Mouse (Mus musculus) embryonic facial prominence, embryonic 10.5 days (tissue): ENCODE measurements around the gene Rnf145. TPM values are rescaled to one million over a fixed set of nuclear protein-coding genes. Genes with fewer than 3 reads are reported as not detected.
A peak's percentile ranks its signal among the peaks of the same experiment; 100 is the strongest.

Experiments used
- DNase-seq: peaks from one replicate; pipeline ENCODE4 v3.0.0-alpha.2; 2017; ENCODE audit warnings: low spot score
- H3K27ac ChIP-seq: fragments of 300-500 bp; sonication (generic); replicated peaks from 2 replicates; pipeline ENCODE4 v1.5.1; 2016; ENCODE audit warnings: mild to moderate bottlenecking
- H3K27me3 ChIP-seq: fragments of 300-500 bp; sonication (generic); replicated peaks from 2 replicates; pipeline ENCODE4 v1.6.1; 2016; ENCODE audit warnings: low read depth, mild to moderate bottlenecking; ENCODE audit not compliant: poor library complexity, severe bottlenecking
- H3K36me3 ChIP-seq: fragments of 300-500 bp; sonication (generic); replicated peaks from 2 replicates; pipeline ENCODE4 v1.6.1; 2016; ENCODE audit warnings: mild to moderate bottlenecking, moderate library complexity
- H3K4me1 ChIP-seq: fragments of 300-500 bp; sonication (generic); 2 replicates; pipeline ENCODE4 v1.6.1; 2016
- H3K4me3 ChIP-seq: fragments of 300-500 bp; sonication (generic); 2 replicates; pipeline ENCODE4 v1.5.1; 2016; ENCODE audit warnings: mild to moderate bottlenecking, moderate library complexity
- H3K9me3 ChIP-seq: fragments of 300-500 bp; sonication (generic); 2 replicates; pipeline ENCODE4 v1.6.1; 2016; ENCODE audit warnings: mild to moderate bottlenecking
- WGBS: fragments of 180-500 bp; shearing (Covaris S2); methylation state at CpG from one replicate; pipeline ENCODE4 v1.1.7; 2016; 5-methylcytosine and 5-hydroxymethylcytosine counted together
- polyA plus RNA-seq: library from polyadenylated mRNA; unstranded; fragments of >200 nt; fragmentation: Nextera tagmentation; extraction: Ambion mirVana; gene quantifications from 2 replicates; pipeline ENCODE4 v1.2.1, GENCODE M21; 2016

Rnf145 gene
- polyA plus RNA-seq, 1 experiment from 2014 or later = 87.3 TPM

DNA sequence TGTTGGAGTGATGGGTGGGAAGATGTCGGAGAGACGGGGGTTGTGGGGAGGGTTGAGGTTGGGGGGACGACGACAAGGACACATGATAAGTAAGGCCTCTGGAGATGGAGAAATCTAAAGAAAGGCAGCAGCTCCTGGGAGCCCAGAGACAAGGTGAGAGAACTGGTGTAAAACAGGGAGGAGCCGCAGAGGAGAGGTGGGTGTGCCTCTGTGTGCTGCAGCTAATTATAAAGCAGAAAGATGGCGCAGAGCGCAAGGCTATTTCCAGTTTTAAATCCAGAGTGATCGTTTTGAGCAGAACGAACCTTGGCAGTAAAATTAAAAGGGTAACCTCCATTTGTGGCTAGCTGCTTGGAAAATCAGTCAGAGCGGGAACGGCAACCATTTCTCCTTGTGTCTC lies 12.1 kb downstream of the Rnf145 start:
- H3K36me3 ChIP-seq = peaks cover 100% of the 10 kb centered on the region
- 93% methylated on average over 11 of the region's 11 CpGs for WGBS
- no peak overlapping the region for H3K27ac ChIP-seq
- no peaks in the 10 kb centered on the region for H3K9me3 ChIP-seq
- H3K4me3 ChIP-seq = no peak overlapping the region
- H3K27me3 ChIP-seq = no peaks in the 10 kb centered on the region
- DNase-seq = no peak
- H3K4me1 ChIP-seq = no peaks in the 10 kb centered on the region

- Histone ChIP-seq H3K27me3 (no peaks in the 10 kb centered on the region), H3K4me1 (no peaks in the 10 kb centered on the region), H3K9me3 (no peaks in the 10 kb centered on the region), H3K27ac (no peak overlapping the region), H3K36me3 (peaks cover 98% of the 10 kb centered on the region), H3K4me3 (no peak overlapping the region)
- no peak for DNase-seq
- 88% methylated on average over 4 of the region's 4 CpGs for WGBS
Measured at GRCm38 (mm10) chr11:44531617-44532016, 12.9 kb downstream of the Rnf145 start.

DNA sequence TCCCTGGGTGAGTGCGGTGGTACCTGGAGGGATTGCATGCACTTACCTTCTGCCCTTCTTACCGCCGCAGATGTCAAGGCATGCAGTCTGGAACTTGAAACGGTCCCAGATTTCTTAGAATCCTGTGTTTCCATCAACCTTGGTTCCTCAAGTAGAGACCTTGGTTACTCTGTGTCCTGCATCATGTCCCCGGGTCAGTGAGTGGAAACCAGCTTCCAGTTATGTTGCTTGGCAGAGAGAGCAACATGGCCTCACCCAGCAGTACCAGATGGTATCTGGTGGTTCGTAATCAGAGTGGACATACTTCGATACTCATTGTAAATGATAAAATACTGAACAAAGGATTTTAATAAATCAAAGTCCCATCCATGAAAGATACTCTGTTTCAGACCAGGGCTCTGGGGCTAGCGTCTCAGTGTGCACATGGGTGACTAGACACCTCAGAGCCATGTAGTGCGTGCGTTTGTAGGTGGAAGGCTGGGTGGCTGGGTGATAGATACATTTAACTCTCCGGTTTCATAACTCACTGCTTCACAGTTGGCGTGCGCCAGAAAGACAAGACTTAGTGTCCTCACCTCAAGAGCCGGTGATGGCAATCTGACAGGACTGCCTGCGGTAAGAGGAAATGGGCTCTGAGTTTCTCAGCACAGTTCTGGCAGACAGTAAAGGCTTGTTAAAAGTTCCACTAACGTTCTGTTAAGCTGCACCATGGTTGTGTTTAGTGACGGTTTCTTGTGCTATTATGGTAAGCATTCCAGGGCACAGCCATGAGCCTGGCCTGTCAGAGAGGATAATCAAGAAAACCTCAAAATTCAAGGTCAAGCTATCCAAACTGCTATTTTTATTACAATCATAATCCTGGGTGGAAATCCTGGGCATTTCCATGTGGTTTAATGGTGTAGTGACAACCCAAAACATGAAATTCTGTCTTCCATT lies 14.3 kb downstream of the Rnf145 start:
- H3K27me3 ChIP-seq = no peaks in the 10 kb centered on the region
- no peak overlapping the region for H3K27ac ChIP-seq
- 95% methylated on average over 17 of the region's 17 CpGs for WGBS
- H3K9me3 ChIP-seq = no peaks in the 10 kb centered on the region
- DNase-seq = no peak
- H3K36me3 ChIP-seq = peaks cover 97% of the 10 kb centered on the region
- no peaks in the 10 kb centered on the region for H3K4me1 ChIP-seq
- no peak overlapping the region for H3K4me3 ChIP-seq

DNA sequence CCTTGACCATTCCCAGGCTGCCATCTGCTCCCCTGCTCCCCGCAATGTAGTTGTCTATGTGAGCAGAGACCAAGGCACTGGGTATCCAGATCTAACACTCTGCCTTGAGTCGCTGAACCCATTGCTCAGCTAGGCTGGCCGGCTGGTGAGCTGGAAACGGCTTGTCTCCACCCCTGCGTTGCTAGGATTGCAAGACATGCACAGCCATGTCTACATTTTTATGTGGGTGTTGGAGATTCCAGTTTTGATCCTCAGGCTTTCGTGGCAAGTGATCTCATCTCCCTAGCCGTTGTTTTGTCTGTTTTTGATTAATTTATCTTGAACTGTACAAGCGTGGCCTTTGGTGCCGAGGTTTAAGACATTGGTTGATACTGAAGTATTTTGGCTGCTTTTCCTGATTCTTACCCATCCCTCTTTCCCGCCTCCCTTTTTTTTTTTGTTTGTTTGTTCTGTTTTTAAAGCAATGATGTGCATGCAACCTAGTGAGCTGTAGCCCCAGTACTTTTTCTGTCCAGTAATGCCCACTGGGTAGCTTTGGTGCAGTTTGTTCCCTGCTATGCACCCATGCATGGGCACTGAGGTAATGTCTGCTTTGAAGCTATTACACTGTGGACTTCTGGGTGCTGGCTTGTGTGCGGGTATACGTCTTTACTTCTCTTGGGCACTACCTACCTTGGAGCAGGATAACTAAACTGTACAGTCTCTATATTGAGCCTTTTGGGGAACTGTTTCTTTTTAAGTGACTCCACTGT lies 16.4 kb downstream of the Rnf145 start:
- Histone ChIP-seq H3K4me3 (no peak overlapping the region), H3K4me1 (peaks cover 14% of the 10 kb centered on the region), H3K9me3 (no peaks in the 10 kb centered on the region), H3K27ac (no peak overlapping the region), H3K27me3 (no peaks in the 10 kb centered on the region), H3K36me3 (peaks cover 97% of the 10 kb centered on the region)
- 89% methylated on average over 12 of the region's 12 CpGs for WGBS
- no peak for DNase-seq

DNA sequence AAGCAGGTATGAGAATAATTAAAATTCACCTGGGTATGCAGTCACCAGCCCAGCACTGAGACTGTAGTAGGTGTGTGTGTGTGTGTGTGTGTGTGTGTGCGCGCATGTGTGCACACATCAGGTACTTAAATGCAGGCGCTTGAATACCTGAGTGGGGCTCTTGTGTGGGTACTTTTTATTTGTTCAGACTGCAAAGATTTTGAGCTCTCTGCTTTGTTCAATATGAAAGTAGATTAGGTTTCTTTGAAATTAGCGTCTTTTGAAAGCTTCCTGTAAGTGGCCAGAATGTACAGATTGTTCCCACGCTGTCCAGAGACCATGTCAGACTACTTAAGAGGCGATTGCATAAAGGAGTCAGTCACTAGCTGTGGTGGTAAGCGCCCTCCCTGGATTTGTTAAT lies 18.6 kb downstream of the Rnf145 start:
- no peaks in the 10 kb centered on the region for H3K9me3 ChIP-seq
- H3K4me1 ChIP-seq = peaks cover 16% of the 10 kb centered on the region
- no peak overlapping the region for H3K27ac ChIP-seq
- H3K27me3 ChIP-seq = no peaks in the 10 kb centered on the region
- whole genome bisulfite sequencing = 91% methylated on average over 7 of the region's 7 CpGs
- H3K36me3 ChIP-seq = peaks cover 97% of the 10 kb centered on the region
- no peak for DNase-seq
- no peak overlapping the region for H3K4me3 ChIP-seq

- H3K27ac ChIP-seq = no peak overlapping the region
- H3K9me3 ChIP-seq = no peaks in the 10 kb centered on the region
- peaks cover 97% of the 10 kb centered on the region for H3K36me3 ChIP-seq
- peaks cover 16% of the 10 kb centered on the region for H3K4me1 ChIP-seq
- WGBS = 90% methylated on average over 3 of the region's 3 CpGs
- H3K4me3 ChIP-seq = no peak overlapping the region
- H3K27me3 ChIP-seq = no peaks in the 10 kb centered on the region
- DNase-seq = no peak
Measured at GRCm38 (mm10) chr11:44538101-44538500, 19.3 kb downstream of the Rnf145 start.

DNA sequence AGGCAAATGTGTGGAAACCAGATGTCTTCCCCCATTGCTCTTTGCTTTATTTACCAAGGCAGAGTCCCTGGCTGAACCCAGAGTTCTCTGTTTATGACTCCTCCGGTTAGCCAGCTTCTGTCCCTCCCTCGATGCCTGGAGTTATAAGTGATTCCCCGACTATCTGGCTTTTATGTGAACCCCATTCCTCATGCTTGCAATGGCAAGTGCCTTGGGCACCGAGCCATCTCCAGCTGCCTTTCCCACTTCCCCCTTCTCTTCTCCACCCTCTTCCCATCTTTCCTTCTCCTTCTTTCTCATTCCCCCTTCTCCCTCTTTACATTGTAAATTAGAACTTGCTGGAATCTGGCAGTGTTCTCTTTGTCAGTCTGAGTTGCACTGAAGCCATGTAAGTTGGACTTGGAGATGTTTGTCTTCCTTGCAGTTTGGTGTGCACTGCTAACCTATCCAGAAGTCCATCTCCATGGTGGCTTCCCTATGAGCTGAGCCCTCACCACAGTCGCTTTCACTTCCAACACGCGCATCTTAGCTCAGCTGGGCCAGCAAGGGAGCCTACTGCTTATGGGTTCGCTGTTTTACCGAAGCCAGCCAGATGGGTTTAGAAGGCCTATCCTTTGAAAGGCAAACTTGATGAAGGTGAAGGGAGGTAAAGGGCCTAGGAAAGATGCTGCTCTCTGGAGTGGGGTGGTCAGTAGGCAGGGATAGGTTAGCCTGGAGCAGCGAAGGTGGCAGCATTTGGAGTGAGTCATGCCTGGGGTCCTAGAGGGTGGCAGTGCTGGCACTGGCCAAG lies 19.9 kb downstream of the Rnf145 start:
- Histone ChIP-seq H3K36me3 (peaks cover 97% of the 10 kb centered on the region), H3K9me3 (no peaks in the 10 kb centered on the region), H3K27ac (0 out of 2 replicates have a peak overlapping the region, but pooled peaks have one; percentile 8), H3K4me3 (no peak overlapping the region), H3K27me3 (no peaks in the 10 kb centered on the region), H3K4me1 (peaks cover 16% of the 10 kb centered on the region)
- DNase-seq = no peak
- WGBS = 93% methylated on average over 10 of the region's 10 CpGs

GRCm38 (mm10) chr11:44539291-44539930 lies 20.6 kb downstream of the Rnf145 start:
- H3K27ac ChIP-seq = 0 out of 2 replicates have a peak overlapping the region, but pooled peaks have one; percentile 8
- DNase-seq = no peak
- peaks cover 17% of the 10 kb centered on the region for H3K4me1 ChIP-seq
- WGBS = 58% methylated on average over 10 of the region's 10 CpGs
- H3K9me3 ChIP-seq = no peaks in the 10 kb centered on the region
- peaks cover 97% of the 10 kb centered on the region for H3K36me3 ChIP-seq
- H3K27me3 ChIP-seq = no peaks in the 10 kb centered on the region
- H3K4me3 ChIP-seq = no peak overlapping the region

GRCm38 (mm10) chr11:44540243-44540642 lies 21.5 kb downstream of the Rnf145 start:
- no peak for DNase-seq
- Histone ChIP-seq H3K9me3 (no peaks in the 10 kb centered on the region), H3K4me1 (peaks cover 24% of the 10 kb centered on the region), H3K27me3 (no peaks in the 10 kb centered on the region), H3K4me3 (no peak overlapping the region), H3K36me3 (peaks cover 97% of the 10 kb centered on the region), H3K27ac (no peak overlapping the region)
- WGBS = 92% methylated on average over 9 of the region's 9 CpGs

GRCm38 (mm10) chr11:44541280-44541679 lies 22.5 kb downstream of the Rnf145 start:
- no peak for DNase-seq
- no peaks in the 10 kb centered on the region for H3K27me3 ChIP-seq
- no peaks in the 10 kb centered on the region for H3K9me3 ChIP-seq
- H3K4me1 ChIP-seq = peaks cover 24% of the 10 kb centered on the region
- no peak overlapping the region for H3K27ac ChIP-seq
- 92% methylated on average over 5 of the region's 5 CpGs for WGBS
- peaks cover 96% of the 10 kb centered on the region for H3K36me3 ChIP-seq
- H3K4me3 ChIP-seq = no peak overlapping the region

- Histone ChIP-seq H3K27me3 (no peaks in the 10 kb centered on the region), H3K4me3 (no peak overlapping the region), H3K36me3 (peaks cover 99% of the 10 kb centered on the region), H3K9me3 (no peaks in the 10 kb centered on the region), H3K4me1 (peaks cover 24% of the 10 kb centered on the region), H3K27ac (no peak overlapping the region)
- DNase-seq = no peak
- WGBS = 90% methylated on average over 4 of the region's 4 CpGs
Measured at GRCm38 (mm10) chr11:44541813-44542212, 23.0 kb downstream of the Rnf145 start.

- DNase-seq = no peak
- WGBS = 48% methylated on average over 5 of the region's 5 CpGs
Measured at GRCm38 (mm10) chr11:44543593-44543992, 24.8 kb downstream of the Rnf145 start.

More at GRCm38 (mm10) chr11:44543593-44543992, 24.8 kb downstream of the Rnf145 start:
- Histone ChIP-seq H3K9me3 (no peaks in the 10 kb centered on the region), H3K27ac (no peak overlapping the region), H3K27me3 (no peaks in the 10 kb centered on the region), H3K4me1 (peaks cover 24% of the 10 kb centered on the region), H3K4me3 (no peak overlapping the region), H3K36me3 (peaks cover 99% of the 10 kb centered on the region)
